Mouse (Mus musculus): ENCODE measurements around the gene Car8. TPM values are rescaled to one million over a fixed set of nuclear protein-coding genes. Genes with fewer than 3 reads are reported as not detected.
"Not testable (repeated sequence)": the region's sequence is repeated elsewhere in the genome, so short reads cannot be mapped to it uniquely, and the experiment has no call there.

Car8 gene
- total RNA-seq, 2 experiments from 2014 or later = not detected

DNA sequence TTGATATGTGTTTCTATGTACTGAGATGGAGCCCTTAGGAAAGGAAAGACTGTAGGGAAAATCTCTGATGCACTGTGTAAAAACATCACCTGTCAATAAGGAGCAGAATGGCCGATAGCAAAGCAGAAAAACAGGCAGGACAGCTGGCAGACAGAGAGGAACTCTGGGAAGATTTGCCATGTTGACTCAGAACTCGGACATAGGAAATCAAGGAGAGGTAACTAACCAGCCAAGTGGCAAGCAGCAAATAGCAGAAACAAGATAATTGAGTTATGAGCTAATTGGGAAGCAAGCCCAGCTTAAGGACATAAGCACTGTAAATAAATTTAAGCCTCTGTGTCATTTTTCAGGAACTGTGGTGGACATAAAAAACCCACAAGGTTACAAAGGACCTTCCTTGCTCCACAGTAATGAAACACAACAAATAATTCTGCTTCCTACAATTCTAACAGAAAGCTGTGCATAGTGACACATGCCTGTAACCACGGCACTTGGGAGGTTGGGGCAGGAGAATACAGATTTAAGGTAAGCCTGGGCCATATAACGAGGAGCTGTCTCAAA is 33.7 kb downstream of the Car8 start:
- no peak for ATAC-seq (replicated peaks; ENCODE audit: poor library complexity)

DNA sequence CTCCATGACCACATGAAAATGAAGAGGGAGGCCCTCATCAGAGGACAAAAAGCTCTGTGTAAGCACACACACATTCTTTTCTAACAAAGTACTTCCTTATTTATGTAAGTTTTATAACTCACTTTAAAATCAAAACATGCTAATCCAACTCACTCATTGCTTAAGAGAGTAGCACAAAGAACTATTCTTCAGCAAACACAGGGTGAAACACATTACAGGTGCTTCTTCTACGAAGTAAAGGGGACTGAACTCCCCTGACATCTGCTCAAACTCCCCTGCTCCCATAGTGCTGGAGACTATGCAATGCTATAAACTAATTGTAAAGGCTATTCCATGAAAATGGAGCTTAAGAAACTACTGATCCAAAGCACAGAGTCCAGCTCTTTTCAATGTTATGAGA is 35.5 kb downstream of the Car8 start:
- no peak for ATAC-seq (replicated peaks; ENCODE audit: poor library complexity)

GRCm38 (mm10) chr4:8201631-8202030 is 37.2 kb downstream of the Car8 start:
- no peak for ATAC-seq (replicated peaks; ENCODE audit: poor library complexity)

- peak; percentile 96 for ATAC-seq (replicated peaks; ENCODE audit: poor library complexity)
Measured at GRCm38 (mm10) chr4:8200081-8200480, 38.8 kb downstream of the Car8 start.

GRCm38 (mm10) chr4:8198033-8198432 is 40.8 kb downstream of the Car8 start:
- ATAC-seq (replicated peaks; ENCODE audit: poor library complexity) = peak; percentile 23; the same call in 1 of the 2 replicates

DNA sequence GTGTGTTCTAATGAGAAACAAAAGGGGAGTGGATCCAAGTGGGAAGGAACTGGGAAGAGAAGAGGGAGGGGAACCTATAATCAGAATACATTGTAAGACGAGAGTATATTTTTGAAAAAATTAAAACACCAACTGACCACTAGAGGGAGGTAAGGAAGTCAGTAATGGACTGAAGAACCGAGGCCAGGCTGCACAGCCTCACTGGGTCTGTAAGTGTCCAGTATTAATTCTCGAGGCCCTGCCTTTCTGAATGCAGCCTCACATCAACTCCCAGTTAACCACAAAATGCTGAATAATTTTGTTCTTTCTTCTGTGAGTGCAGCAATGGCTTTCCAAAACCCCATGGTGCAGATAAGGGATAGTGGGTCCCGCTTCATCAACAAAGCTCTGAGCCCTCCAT is 48.4 kb downstream of the Car8 start:
- peak; percentile 54 for ATAC-seq (replicated peaks; ENCODE audit: poor library complexity)

DNA sequence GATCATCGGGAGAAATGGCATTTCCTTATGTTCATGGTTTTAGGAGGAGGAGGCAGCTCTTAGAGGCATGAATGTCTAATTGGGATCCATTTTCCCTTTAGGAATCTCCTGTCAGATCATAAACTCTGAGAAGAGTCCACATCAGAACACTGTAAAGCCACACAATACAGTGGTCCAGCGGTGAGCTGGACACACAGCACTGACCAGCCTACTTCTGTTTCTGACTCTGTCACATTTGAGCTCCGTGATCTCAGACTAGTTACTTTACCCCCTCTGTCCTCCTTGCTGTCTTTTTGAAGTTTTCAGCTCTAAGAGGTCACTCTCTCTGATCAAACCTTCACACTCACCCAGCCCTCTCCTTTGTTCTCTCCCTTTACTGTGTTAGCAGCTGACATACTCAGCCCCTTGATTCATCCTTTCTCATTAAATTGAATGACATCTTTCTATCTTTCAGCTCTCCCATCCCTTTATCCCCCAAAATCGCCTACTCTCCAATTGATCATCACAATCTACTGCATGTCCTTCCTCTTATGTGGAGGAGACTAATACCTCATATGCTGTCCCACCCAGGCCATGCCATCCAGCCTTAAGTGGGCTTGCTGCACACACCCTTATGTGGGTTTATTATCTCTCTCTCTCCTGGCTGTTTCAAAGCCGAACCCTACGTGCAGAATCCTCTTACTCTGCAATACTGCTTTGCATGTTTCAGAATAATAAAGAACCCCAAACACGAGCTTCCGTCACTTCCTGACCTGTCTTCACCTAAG is 51.7 kb downstream of the Car8 start:
- ATAC-seq (replicated peaks; ENCODE audit: poor library complexity) = peak; percentile 6; the same call in 1 of the 2 replicates

DNA sequence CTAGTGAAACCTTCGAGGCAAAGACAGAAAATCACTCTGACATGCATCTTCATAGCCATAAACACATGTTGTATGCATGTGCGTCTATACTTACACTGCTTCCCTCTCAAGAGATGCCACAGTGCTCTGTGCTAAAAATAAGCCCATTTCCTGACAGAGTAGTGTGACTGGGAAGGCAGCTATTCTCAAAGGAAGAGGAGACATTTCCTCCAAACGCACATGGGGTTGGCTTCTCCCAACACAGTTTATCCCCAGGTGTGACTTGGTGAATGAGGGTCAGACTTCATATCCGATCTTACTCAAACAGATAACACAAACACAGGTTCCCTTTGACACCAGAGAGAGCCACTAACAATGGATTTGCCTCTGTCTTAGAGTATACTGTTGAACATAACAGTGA is 58.3 kb downstream of the Car8 start:
- no peak for ATAC-seq (replicated peaks; ENCODE audit: poor library complexity)

DNA sequence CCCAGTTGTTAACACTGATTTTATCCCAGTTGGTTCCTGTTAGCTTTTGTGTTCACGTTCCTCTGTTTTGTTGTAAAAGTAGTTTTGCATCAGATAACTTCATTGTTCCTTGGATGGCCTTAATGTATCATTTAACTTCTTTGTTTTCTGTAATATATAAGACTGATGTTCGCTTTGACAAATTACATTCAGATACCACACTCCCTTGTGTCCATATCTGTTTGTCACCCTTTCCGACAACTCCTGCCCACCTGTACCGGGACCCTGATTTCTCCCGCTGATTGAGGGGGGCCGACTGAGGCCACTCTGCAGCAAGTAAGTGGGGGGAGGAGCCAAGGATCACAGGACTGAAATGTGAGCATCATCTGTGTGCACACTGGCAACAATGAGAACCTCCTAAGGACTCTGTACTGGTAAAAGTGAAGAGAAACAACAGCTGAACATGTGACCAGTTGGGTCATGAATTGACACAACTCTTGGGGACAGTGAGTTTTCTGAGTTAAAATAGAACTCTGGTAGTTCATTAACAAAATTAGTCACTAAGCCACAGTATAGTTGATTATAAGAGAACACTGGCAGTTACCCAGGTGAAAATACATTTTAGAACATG is 84.1 kb downstream of the Car8 start:
- no peak for ATAC-seq (replicated peaks; ENCODE audit: poor library complexity)

- ATAC-seq (replicated peaks; ENCODE audit: poor library complexity) = not testable (repeated sequence)
Measured at GRCm38 (mm10) chr4:8153926-8154325, 84.9 kb downstream of the Car8 start.

GRCm38 (mm10) chr4:8137403-8137802 is 101.4 kb downstream of the Car8 start:
- no peak for ATAC-seq (replicated peaks; ENCODE audit: poor library complexity)

- ATAC-seq (replicated peaks; ENCODE audit: poor library complexity) = no peak
Measured at GRCm38 (mm10) chr4:8132024-8132423, 106.8 kb downstream of the Car8 start.

DNA sequence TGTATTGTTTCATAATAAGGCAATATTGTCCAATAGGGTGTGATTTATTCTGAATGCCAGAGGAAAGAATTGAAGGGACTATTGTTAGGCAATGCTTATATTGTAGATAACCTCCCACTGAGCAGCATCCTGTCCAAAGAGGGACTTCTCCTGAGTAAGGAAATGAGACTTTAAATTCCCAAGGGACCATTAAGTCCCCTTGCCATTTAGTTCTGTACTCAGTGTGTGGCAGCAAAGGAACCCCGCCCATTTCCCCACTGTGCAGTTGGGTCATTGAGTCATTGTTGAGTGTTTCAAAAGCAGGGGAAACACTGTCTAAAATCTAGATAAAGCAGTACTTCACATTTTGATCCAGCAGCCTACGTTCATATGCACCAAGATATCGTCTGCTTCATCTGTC is 125.3 kb downstream of the Car8 start:
- ATAC-seq (replicated peaks; ENCODE audit: poor library complexity) = no peak

GRCm38 (mm10) chr4:8111891-8112290 is 127.0 kb downstream of the Car8 start:
- ATAC-seq (replicated peaks; ENCODE audit: poor library complexity) = no peak

GRCm38 (mm10) chr4:8109906-8110567 is 128.8 kb downstream of the Car8 start:
- ATAC-seq (replicated peaks; ENCODE audit: poor library complexity) = no peak

GRCm38 (mm10) chr4:8101466-8101865 is 137.4 kb downstream of the Car8 start:
- no peak for ATAC-seq (replicated peaks; ENCODE audit: poor library complexity)

DNA sequence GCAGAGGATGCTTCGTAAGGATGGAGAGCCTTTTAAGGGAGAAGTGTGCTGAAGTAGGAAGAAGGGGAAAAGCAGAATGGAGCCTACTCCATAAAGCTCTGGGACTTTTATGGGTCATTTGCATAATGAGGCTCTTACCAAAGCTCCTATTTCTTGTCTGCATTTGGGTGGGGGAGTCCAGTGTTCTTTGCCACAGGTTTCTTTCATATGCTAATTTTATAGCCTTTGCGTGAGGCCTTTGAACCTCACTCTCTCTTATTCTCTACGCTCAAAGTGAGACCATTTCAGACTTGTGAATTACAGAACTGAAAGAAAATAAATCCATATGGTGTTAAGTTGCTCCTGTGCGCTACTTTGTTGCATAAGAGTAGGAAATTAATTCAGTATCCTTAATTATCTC is 140.8 kb downstream of the Car8 start:
- ATAC-seq (replicated peaks; ENCODE audit: poor library complexity) = no peak

DNA sequence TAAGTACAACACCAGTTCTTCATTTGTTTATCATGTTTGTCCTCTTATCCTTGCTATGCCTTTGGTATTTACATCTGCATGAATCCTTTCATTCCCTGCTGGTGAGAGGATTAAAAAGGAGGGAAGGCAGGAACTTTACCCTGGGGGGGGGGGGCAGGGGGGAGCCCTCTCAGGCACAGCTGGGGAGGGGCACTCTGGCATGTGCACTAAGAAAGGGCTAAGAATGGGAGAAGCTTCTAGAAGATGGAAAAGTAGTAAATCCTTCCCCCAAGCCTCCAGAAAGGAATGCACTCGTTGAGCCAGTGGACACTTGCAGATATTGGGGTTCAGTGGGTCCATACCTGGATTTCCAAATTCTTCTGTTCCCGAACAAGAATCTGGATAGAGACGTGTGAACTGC is 141.2 kb downstream of the Car8 start:
- ATAC-seq (replicated peaks; ENCODE audit: poor library complexity) = no peak

- not testable (repeated sequence) for ATAC-seq (replicated peaks; ENCODE audit: poor library complexity)
Measured at GRCm38 (mm10) chr4:8093566-8093965, 145.3 kb downstream of the Car8 start.

Data from megakaryocyte progenitor cell, adult 5-6 weeks (primary cell).